Mouse (Mus musculus): ENCODE measurements around the gene Tmem164. TPM values are rescaled to one million over a fixed set of nuclear protein-coding genes. Genes with fewer than 3 reads are reported as not detected.

Gene Tmem164
- polyA plus RNA-seq, 1 experiment, result 27.7 TPM

GRCm38 (mm10) chrX:142724203-142724602, 43.0 kb downstream of the Tmem164 start:
- no peak for TF ChIP-seq CTCF (IDR thresholded peaks at IDR 0.05; ENCODE audit: borderline replicate concordance, extremely low read depth, insufficient read depth, insufficient read length)
- no peak for TF ChIP-seq POLR2A (IDR thresholded peaks at IDR 0.05; ENCODE audit: borderline replicate concordance, extremely low read depth, insufficient read depth, insufficient read length, poor library complexity, severe bottlenecking)
- DNase-seq (ENCODE audit: low read depth), result no peak

GRCm38 (mm10) chrX:142725571-142725970, 44.4 kb downstream of the Tmem164 start:
- peak; percentile 15 for DNase-seq (ENCODE audit: low read depth)
- TF ChIP-seq CTCF (IDR thresholded peaks at IDR 0.05; ENCODE audit: borderline replicate concordance, extremely low read depth, insufficient read depth, insufficient read length) (no peak), POLR2A (IDR thresholded peaks at IDR 0.05; ENCODE audit: borderline replicate concordance, extremely low read depth, insufficient read depth, insufficient read length, poor library complexity, severe bottlenecking) (no peak)

- DNase-seq (ENCODE audit: low read depth), result peak; percentile 53
- TF ChIP-seq CTCF (IDR thresholded peaks at IDR 0.05; ENCODE audit: borderline replicate concordance, extremely low read depth, insufficient read depth, insufficient read length) (no peak), POLR2A (IDR thresholded peaks at IDR 0.05; ENCODE audit: borderline replicate concordance, extremely low read depth, insufficient read depth, insufficient read length, poor library complexity, severe bottlenecking) (no peak)
Observed at GRCm38 (mm10) chrX:142726311-142726710, 45.1 kb downstream of the Tmem164 start.

GRCm38 (mm10) chrX:142727847-142728246, 46.6 kb downstream of the Tmem164 start:
- no peak for TF ChIP-seq CTCF (IDR thresholded peaks at IDR 0.05; ENCODE audit: borderline replicate concordance, extremely low read depth, insufficient read depth, insufficient read length)
- TF ChIP-seq POLR2A (IDR thresholded peaks at IDR 0.05; ENCODE audit: borderline replicate concordance, extremely low read depth, insufficient read depth, insufficient read length, poor library complexity, severe bottlenecking), result no peak
- peak; percentile 75 for DNase-seq (ENCODE audit: low read depth)

GRCm38 (mm10) chrX:142729040-142729439, 47.8 kb downstream of the Tmem164 start:
- TF ChIP-seq POLR2A (IDR thresholded peaks at IDR 0.05; ENCODE audit: borderline replicate concordance, extremely low read depth, insufficient read depth, insufficient read length, poor library complexity, severe bottlenecking) (no peak), CTCF (IDR thresholded peaks at IDR 0.05; ENCODE audit: borderline replicate concordance, extremely low read depth, insufficient read depth, insufficient read length) (no peak)
- no peak for DNase-seq (ENCODE audit: low read depth)

GRCm38 (mm10) chrX:142729482-142729881, 48.3 kb downstream of the Tmem164 start:
- no peak for DNase-seq (ENCODE audit: low read depth)
- no peak for TF ChIP-seq CTCF (IDR thresholded peaks at IDR 0.05; ENCODE audit: borderline replicate concordance, extremely low read depth, insufficient read depth, insufficient read length)
- TF ChIP-seq POLR2A (IDR thresholded peaks at IDR 0.05; ENCODE audit: borderline replicate concordance, extremely low read depth, insufficient read depth, insufficient read length, poor library complexity, severe bottlenecking), result no peak

- DNase-seq (ENCODE audit: low read depth), result no peak
- TF ChIP-seq CTCF (IDR thresholded peaks at IDR 0.05; ENCODE audit: borderline replicate concordance, extremely low read depth, insufficient read depth, insufficient read length) (no peak), POLR2A (IDR thresholded peaks at IDR 0.05; ENCODE audit: borderline replicate concordance, extremely low read depth, insufficient read depth, insufficient read length, poor library complexity, severe bottlenecking) (no peak)
Observed at GRCm38 (mm10) chrX:142737099-142737498, 55.9 kb downstream of the Tmem164 start.

GRCm38 (mm10) chrX:142737719-142738118, 56.5 kb downstream of the Tmem164 start:
- TF ChIP-seq POLR2A (IDR thresholded peaks at IDR 0.05; ENCODE audit: borderline replicate concordance, extremely low read depth, insufficient read depth, insufficient read length, poor library complexity, severe bottlenecking) (no peak), CTCF (IDR thresholded peaks at IDR 0.05; ENCODE audit: borderline replicate concordance, extremely low read depth, insufficient read depth, insufficient read length) (no peak)
- DNase-seq (ENCODE audit: low read depth), result no peak

- DNase-seq (ENCODE audit: low read depth), result no peak
- no peak for TF ChIP-seq POLR2A (IDR thresholded peaks at IDR 0.05; ENCODE audit: borderline replicate concordance, extremely low read depth, insufficient read depth, insufficient read length, poor library complexity, severe bottlenecking)
- TF ChIP-seq CTCF (IDR thresholded peaks at IDR 0.05; ENCODE audit: borderline replicate concordance, extremely low read depth, insufficient read depth, insufficient read length), result no peak
Observed at GRCm38 (mm10) chrX:142747428-142747827, 66.2 kb downstream of the Tmem164 start.

- TF ChIP-seq POLR2A (IDR thresholded peaks at IDR 0.05; ENCODE audit: borderline replicate concordance, extremely low read depth, insufficient read depth, insufficient read length, poor library complexity, severe bottlenecking) (no peak), CTCF (IDR thresholded peaks at IDR 0.05; ENCODE audit: borderline replicate concordance, extremely low read depth, insufficient read depth, insufficient read length) (no peak)
- DNase-seq (ENCODE audit: low read depth), result no peak
Observed at GRCm38 (mm10) chrX:142748574-142748973, 67.4 kb downstream of the Tmem164 start.

- no peak for TF ChIP-seq POLR2A (IDR thresholded peaks at IDR 0.05; ENCODE audit: borderline replicate concordance, extremely low read depth, insufficient read depth, insufficient read length, poor library complexity, severe bottlenecking)
- TF ChIP-seq CTCF (IDR thresholded peaks at IDR 0.05; ENCODE audit: borderline replicate concordance, extremely low read depth, insufficient read depth, insufficient read length), result no peak
- DNase-seq (ENCODE audit: low read depth), result no peak
Observed at GRCm38 (mm10) chrX:142750775-142751174, 69.6 kb downstream of the Tmem164 start.

- no peak for TF ChIP-seq CTCF (IDR thresholded peaks at IDR 0.05; ENCODE audit: borderline replicate concordance, extremely low read depth, insufficient read depth, insufficient read length)
- TF ChIP-seq POLR2A (IDR thresholded peaks at IDR 0.05; ENCODE audit: borderline replicate concordance, extremely low read depth, insufficient read depth, insufficient read length, poor library complexity, severe bottlenecking), result no peak
- DNase-seq (ENCODE audit: low read depth), result no peak
Observed at GRCm38 (mm10) chrX:142755542-142755941, 74.3 kb downstream of the Tmem164 start.
